Mouse (Mus musculus) cerebellum, postnatal 10 days (tissue): ENCODE results near the gene Gm20937.
"Not testable (repeated sequence)": the region's sequence is repeated elsewhere in the genome, so short reads cannot be mapped to it uniquely, and the experiment has no call there.

Experiments
- DNase-seq, 2 experiments: peaks; one replicate each; pipeline ENCODE4 v3.0.0; 2021; ENCODE audit warnings: mixed read lengths in 2 of 2

Gm20937 gene

GRCm38 (mm10) chrY:68294798-68295197 lies at the start of gene Gm20937:
Gene Gm20937 (minus strand): TSS chrY:68294898.
- DNase-seq = not testable (repeated sequence)
